Mouse (Mus musculus) CH12.LX (cell line): ENCODE results near the gene Cnbp. TPM values are rescaled to one million over a fixed set of nuclear protein-coding genes. Genes with fewer than 3 reads are reported as not detected.

ENCODE experiments used
- DNase-seq: peaks from one replicate; pipeline ENCODE4 v3.0.0-alpha.2; 2013; ENCODE audit errors: extremely low read depth
- H3K27ac ChIP-seq: 2 replicates; pipeline ENCODE4 v1.5.1; 2012; ENCODE audit warnings: low read depth, mild to moderate bottlenecking, control low read depth, moderate library complexity; ENCODE audit not compliant: insufficient read depth
- H3K27me3 ChIP-seq: replicated peaks from 2 replicates; pipeline ENCODE3; 2012; ENCODE audit warnings: inconsistent platforms
- H3K36me3 ChIP-seq, 2 experiments: replicated peaks in 1 of 2; 2 replicates each; pipeline versions ENCODE3 to v1.6.1; 2012; ENCODE audit warnings: inconsistent platforms in 1 of 2, low read length in 1 of 2, mild to moderate bottlenecking in 1 of 2, mixed read lengths in 1 of 2, moderate library complexity in 1 of 2; ENCODE audit not compliant: control insufficient read depth in 1 of 2, insufficient read depth in 1 of 2
- H3K4me1 ChIP-seq, 2 experiments: 2 replicates each; pipeline ENCODE4 v1.6.1; 2012; ENCODE audit warnings: inconsistent platforms in 1 of 2, moderate library complexity in 1 of 2; ENCODE audit not compliant: insufficient read depth in 2 of 2, control insufficient read depth in 1 of 2
- H3K4me2 ChIP-seq: 2 replicates; pipeline ENCODE4 v1.6.1; 2012; ENCODE audit warnings: low read depth, mild to moderate bottlenecking, control low read depth; ENCODE audit not compliant: poor library complexity, insufficient read depth, severe bottlenecking
- H3K4me3 ChIP-seq, 3 experiments: fragments of 150-350 bp in 1 of 3; sonication (generic) in 1 of 3; replicated peaks in 1 of 3; 2 replicates each; pipeline versions ENCODE3 to v1.5.1; 2011 to 2012; ENCODE audit warnings: low read depth in 2 of 3, low read length in 2 of 3, mild to moderate bottlenecking in 2 of 3, moderate library complexity in 2 of 3, control low read depth in 1 of 3, improper control_type of control experiment in 1 of 3, inconsistent platforms in 1 of 3, mixed read lengths in 1 of 3; ENCODE audit not compliant: poor library complexity in 1 of 3
- H3K79me2 ChIP-seq: replicated peaks from 2 replicates; pipeline ENCODE4 v1.6.1; 2012; ENCODE audit warnings: mild to moderate bottlenecking, moderate library complexity; ENCODE audit not compliant: control insufficient read depth, poor library complexity, insufficient read depth, severe bottlenecking; ENCODE audit errors: extremely low read depth
- H3K9ac ChIP-seq: 2 replicates; pipeline ENCODE4 v1.6.1; 2012; ENCODE audit warnings: low read depth, mild to moderate bottlenecking, control low read depth, moderate library complexity; ENCODE audit not compliant: insufficient read depth
- H3K9me3 ChIP-seq: replicated peaks from 2 replicates; pipeline ENCODE3; 2012; ENCODE audit warnings: low read length, inconsistent platforms, mixed read lengths
- BHLHE40 ChIP-seq: IDR thresholded peaks from 2 replicates; pipeline ENCODE4 v1.6.1; 2011; ENCODE audit warnings: mild to moderate bottlenecking, low read depth, low read length, improper control_type of control experiment
- CHD1 ChIP-seq: IDR thresholded peaks from 2 replicates; pipeline ENCODE4 v1.6.1; 2012; ENCODE audit warnings: low read depth, low read length, improper control_type of control experiment, inconsistent platforms
- CHD2 ChIP-seq: IDR thresholded peaks from 2 replicates; pipeline ENCODE4 v1.6.1; 2011; ENCODE audit warnings: low read length, improper control_type of control experiment
- CTCF ChIP-seq, 2 experiments: IDR thresholded peaks in 1 of 2; conservative IDR thresholded peaks in 1 of 2; 2 replicates each; pipeline ENCODE4 v1.5.1; 2011 to 2012; ENCODE audit warnings: low read depth in 2 of 2, low read length in 2 of 2, improper control_type of control experiment in 1 of 2, inconsistent platforms in 1 of 2, mild to moderate bottlenecking in 1 of 2, moderate library complexity in 1 of 2
- E2F4 ChIP-seq: IDR thresholded peaks from 2 replicates; pipeline ENCODE4 v1.6.1; 2011; ENCODE audit warnings: low read depth, low read length, improper control_type of control experiment; ENCODE audit not compliant: insufficient replicate concordance
- ELF1 ChIP-seq: IDR thresholded peaks from 2 replicates; pipeline ENCODE4 v1.6.1; 2014; ENCODE audit warnings: low read depth, mild to moderate bottlenecking, inconsistent platforms, low read length, improper control_type of control experiment
- EP300 ChIP-seq: IDR thresholded peaks from 2 replicates; pipeline ENCODE4 v1.6.1; 2011; ENCODE audit warnings: low read length, improper control_type of control experiment
- ETS1 ChIP-seq: conservative IDR thresholded peaks from 2 replicates; pipeline ENCODE4 v1.6.1; 2012; ENCODE audit warnings: low read depth, mild to moderate bottlenecking, inconsistent platforms, low read length, improper control_type of control experiment, moderate library complexity
- GABPA ChIP-seq: IDR thresholded peaks from 2 replicates; pipeline ENCODE4 v1.6.1; 2012; ENCODE audit warnings: low read depth, low read length, improper control_type of control experiment, inconsistent platforms; ENCODE audit not compliant: insufficient replicate concordance
- HCFC1 ChIP-seq: IDR thresholded peaks from 2 replicates; pipeline ENCODE4 v1.6.1; 2012; ENCODE audit warnings: low read depth, mild to moderate bottlenecking, inconsistent platforms, low read length, improper control_type of control experiment
- IRF4 ChIP-seq: IDR thresholded peaks from 2 replicates; pipeline ENCODE4 v1.6.1; 2014; ENCODE audit warnings: low read depth, mild to moderate bottlenecking, inconsistent platforms, low read length, improper control_type of control experiment
- JUN ChIP-seq: IDR thresholded peaks from 2 replicates; pipeline ENCODE4 v1.6.1; 2011; ENCODE audit warnings: low read depth, mild to moderate bottlenecking, low read length, improper control_type of control experiment, moderate library complexity; ENCODE audit not compliant: insufficient read depth
- JUND ChIP-seq: conservative IDR thresholded peaks from 2 replicates; pipeline ENCODE4 v1.6.1; 2011; ENCODE audit warnings: low read depth, low read length, improper control_type of control experiment
- KAT2A ChIP-seq: IDR thresholded peaks from 2 replicates; pipeline ENCODE4 v1.6.1; 2012; ENCODE audit warnings: low read length, improper control_type of control experiment, inconsistent platforms; ENCODE audit not compliant: insufficient replicate concordance
- MAFK ChIP-seq: IDR thresholded peaks from 2 replicates; pipeline ENCODE4 v1.6.1; 2011; ENCODE audit warnings: low read length, improper control_type of control experiment; ENCODE audit not compliant: insufficient replicate concordance
- MAX ChIP-seq: IDR thresholded peaks from 2 replicates; pipeline ENCODE4 v1.6.1; 2011; ENCODE audit warnings: low read length, improper control_type of control experiment
- MAZ ChIP-seq: IDR thresholded peaks from 2 replicates; pipeline ENCODE4 v1.6.1; 2012; ENCODE audit warnings: low read depth, mild to moderate bottlenecking, inconsistent platforms, low read length, improper control_type of control experiment, moderate library complexity
- MEF2A ChIP-seq: IDR thresholded peaks from 2 replicates; pipeline ENCODE4 v1.6.1; 2014; ENCODE audit warnings: low read depth, mild to moderate bottlenecking, inconsistent platforms, low read length, improper control_type of control experiment, borderline replicate concordance
- MXI1 ChIP-seq: IDR thresholded peaks from 2 replicates; pipeline ENCODE4 v1.6.1; 2011; ENCODE audit warnings: mild to moderate bottlenecking, low read depth, low read length, improper control_type of control experiment
- MYC ChIP-seq: IDR thresholded peaks from 2 replicates; pipeline ENCODE4 v1.6.1; 2011; ENCODE audit warnings: low read depth, mild to moderate bottlenecking, improper control_type of control experiment, low read length
- NELFE ChIP-seq: IDR thresholded peaks from 2 replicates; pipeline ENCODE4 v1.6.1; 2011; ENCODE audit warnings: low read depth, low read length, improper control_type of control experiment
- NRF1 ChIP-seq: IDR thresholded peaks from 2 replicates; pipeline ENCODE4 v1.6.1; 2014; ENCODE audit warnings: low read depth, mild to moderate bottlenecking, inconsistent platforms, low read length, improper control_type of control experiment, moderate library complexity
- PAX5 ChIP-seq: IDR thresholded peaks from 2 replicates; pipeline ENCODE4 v1.6.1; 2012; ENCODE audit warnings: low read length, inconsistent platforms, mixed read lengths
- POLR2A ChIP-seq: IDR thresholded peaks from 2 replicates; pipeline ENCODE4 v1.6.1; 2011; ENCODE audit warnings: low read depth, mild to moderate bottlenecking, improper control_type of control experiment, low read length
- POLR2AphosphoS2 ChIP-seq: IDR thresholded peaks from 2 replicates; pipeline ENCODE4 v1.6.1; 2011; ENCODE audit warnings: low read depth, low read length, improper control_type of control experiment
- RAD21 ChIP-seq: IDR thresholded peaks from 2 replicates; pipeline ENCODE4 v1.6.1; 2011; ENCODE audit warnings: low read depth, mild to moderate bottlenecking, low read length, improper control_type of control experiment, moderate library complexity
- RCOR1 ChIP-seq: conservative IDR thresholded peaks from 2 replicates; pipeline ENCODE4 v1.6.1; 2012; ENCODE audit warnings: low read depth, mild to moderate bottlenecking, inconsistent platforms, low read length, improper control_type of control experiment
- SIN3A ChIP-seq: IDR thresholded peaks from 2 replicates; pipeline ENCODE4 v1.6.1; 2012; ENCODE audit warnings: low read length, improper control_type of control experiment, inconsistent platforms
- SMC3 ChIP-seq: IDR thresholded peaks from 2 replicates; pipeline ENCODE4 v1.6.1; 2011; ENCODE audit warnings: low read depth, low read length, improper control_type of control experiment
- TBP ChIP-seq: conservative IDR thresholded peaks from 2 replicates; pipeline ENCODE4 v1.6.1; 2011; ENCODE audit warnings: low read depth, low read length, improper control_type of control experiment
- TCF12 ChIP-seq: IDR thresholded peaks from 2 replicates; pipeline ENCODE4 v1.6.1; 2014; ENCODE audit warnings: low read depth, mild to moderate bottlenecking, inconsistent platforms, low read length, improper control_type of control experiment
- UBTF ChIP-seq: IDR thresholded peaks from 2 replicates; pipeline ENCODE4 v1.6.1; 2012; ENCODE audit warnings: low read depth, mild to moderate bottlenecking, inconsistent platforms, low read length, improper control_type of control experiment, moderate library complexity
- USF1 ChIP-seq: IDR thresholded peaks from 2 replicates; pipeline ENCODE4 v1.6.1; 2014; ENCODE audit warnings: low read depth, mild to moderate bottlenecking, inconsistent platforms, low read length, improper control_type of control experiment
- USF2 ChIP-seq: conservative IDR thresholded peaks from 2 replicates; pipeline ENCODE4 v1.6.1; 2011; ENCODE audit warnings: low read depth, low read length, improper control_type of control experiment
- ZC3H11A ChIP-seq: IDR thresholded peaks from 2 replicates; pipeline ENCODE4 v1.6.1; 2012; ENCODE audit warnings: low read depth, mild to moderate bottlenecking, inconsistent platforms, low read length, improper control_type of control experiment
- ZKSCAN1 ChIP-seq: IDR thresholded peaks from 2 replicates; pipeline ENCODE4 v1.6.1; 2012; ENCODE audit warnings: low read depth, inconsistent platforms, low read length, improper control_type of control experiment, borderline replicate concordance
- ZMIZ1 ChIP-seq: IDR thresholded peaks from 2 replicates; pipeline ENCODE4 v1.6.1; 2012; ENCODE audit warnings: low read depth, mild to moderate bottlenecking, inconsistent platforms, low read length, improper control_type of control experiment
- ZNF384 ChIP-seq: IDR thresholded peaks from 2 replicates; pipeline ENCODE4 v1.6.1; 2012; ENCODE audit warnings: low read depth, low read length, improper control_type of control experiment, inconsistent platforms
- dilution Hi-C: fragments of 300-500 bp; cut with MboI; formaldehyde crosslinking; loops from 2 replicates; pipeline ENCODE4 v1.14.3; 2020; ENCODE audit warnings: low sequenced_read_pairs; ENCODE audit not compliant: extremely low pct_unique_long_range_greater_than_20kb, extremely low pct_ligation_motif_present
- in situ Hi-C: fragments of 300-500 bp; cut with MboI; formaldehyde crosslinking; loops from 3 replicates; pipeline ENCODE4 v1.14.3; 2019; ENCODE audit warnings: low sequenced_read_pairs, low pct_ligation_motif_present, low pct_unique_long_range_greater_than_20kb, mixed read lengths
- polyA plus RNA-seq: library from polyadenylated mRNA; unstranded; fragments of >175 nt; gene quantifications from 2 replicates; pipeline ENCODE4 v1.2.1, GENCODE M21; 2012; ENCODE audit warnings: low read depth; ENCODE audit not compliant: insufficient read length
- total RNA-seq, 2 experiments: library from RNA; depleted of rRNA; stranded (reverse); fragments of 300-350 nt in 1 of 2; fragments of >200 nt in 1 of 2; gene quantifications; 2 replicates each; pipeline ENCODE4 v1.2.3; 2012 to 2014

Gene Cnbp
- total and polyA plus RNA-seq, 3 experiments: 558 to 838 (median 649) TPM

DNA sequence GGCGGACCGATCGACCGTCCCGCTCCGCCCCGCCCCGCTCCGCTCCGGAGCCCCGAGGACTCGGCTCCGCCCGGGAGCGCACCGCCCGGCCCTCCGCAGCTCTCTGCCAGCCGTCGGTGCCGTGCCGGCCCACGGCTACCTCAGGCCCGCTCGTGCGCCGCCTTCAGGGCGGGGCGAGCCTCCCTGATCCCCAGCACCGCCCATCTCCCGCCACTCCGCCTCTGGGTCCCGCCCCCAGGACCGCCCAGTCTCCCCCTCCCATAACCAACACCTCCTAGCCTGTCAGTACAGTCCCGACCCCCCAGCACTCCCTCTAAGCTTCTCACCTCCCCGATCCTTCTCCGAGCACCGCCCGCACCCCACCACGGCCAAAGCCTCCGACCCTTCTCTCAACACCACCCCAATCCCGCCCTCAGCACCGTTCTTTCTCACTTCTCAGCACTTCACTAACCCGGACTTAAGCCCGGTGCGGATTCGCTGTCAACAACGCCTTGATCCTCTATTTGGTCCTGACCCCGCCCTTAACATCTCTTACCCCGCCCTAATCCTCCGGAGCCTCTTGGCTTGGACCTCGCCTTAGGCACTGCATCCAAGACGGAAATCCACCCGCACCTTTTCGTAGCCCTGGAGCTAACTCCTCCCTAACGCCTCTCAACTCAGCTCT lies 39.1 kb downstream of the Cnbp start, which contains the start of gene Rab43:
Gene Rab43, minus strand, starts transcription at position 490 of the 664 bp plus-strand sequence.
- no peaks in the 10 kb centered on the region for H3K9me3 ChIP-seq
- dilution Hi-C loops: no loop called here
- H3K36me3 ChIP-seq: peaks cover 19 to 49% of the 10 kb centered on the region in 2 experiments
- no peaks in the 10 kb centered on the region for H3K27me3 ChIP-seq
- H3K27ac ChIP-seq: peak within 1 kb of the TSS; percentile 93
- no peak for TF ChIP-seq CHD2
- TF ChIP-seq JUN: no peak
- no peak for TF ChIP-seq MYC
- TF ChIP-seq TBP: 0 out of 2 replicates have a peak, but pooled peaks have one; percentile 12
- TF ChIP-seq CHD1: no peak
- TF ChIP-seq SMC3: no peak
- TF ChIP-seq SIN3A: no peak
- no peak for TF ChIP-seq MEF2A
- TF ChIP-seq ELF1: no peak
- no peak for TF ChIP-seq RAD21
- no peak; the same call in 1 of the 2 replicates for TF ChIP-seq NRF1
- no peak for TF ChIP-seq E2F4
- no peak for TF ChIP-seq ZC3H11A
- no peak; the same call in 1 of the 2 replicates for TF ChIP-seq UBTF
- no peak for TF ChIP-seq IRF4
- TF ChIP-seq GABPA: no peak
- TF ChIP-seq MAX: no peak
- TF ChIP-seq HCFC1: no peak
- peak; percentile 85 for TF ChIP-seq ZMIZ1
- TF ChIP-seq EP300: no peak
- TF ChIP-seq JUND: no peak
- peak; percentile 84 for TF ChIP-seq POLR2A
- TF ChIP-seq ZNF384: no peak
- TF ChIP-seq CTCF (conservative IDR thresholded peaks at IDR 0.05 in 1 of 2, IDR thresholded peaks at IDR 0.05 in 1 of 2; ENCODE audit: low read depth in 2 of 2, low read length in 2 of 2): no peak
- TF ChIP-seq TCF12: peak; percentile 61; the same call in 1 of the 2 replicates
- no peak for TF ChIP-seq KAT2A
- TF ChIP-seq MAFK: no peak
- no peak for TF ChIP-seq PAX5
- peak; percentile 60; the same call in 1 of the 2 replicates for TF ChIP-seq NELFE
- no peak for TF ChIP-seq ETS1
- no peak for TF ChIP-seq MAZ
- peak; percentile 56 for TF ChIP-seq BHLHE40
- TF ChIP-seq USF1: no peak
- no peak for TF ChIP-seq MXI1
- TF ChIP-seq USF2: no peak
- no peak for TF ChIP-seq ZKSCAN1
- no peak for TF ChIP-seq RCOR1
- no peak for TF ChIP-seq POLR2AphosphoS2
- TF ChIP-seq, all 38 proteins: peak for 6
- peak within 1 kb of the TSS; percentile 87 for H3K9ac ChIP-seq
- peak within 1 kb of the TSS; percentile 85; the same call in 1 of the 2 replicates for H3K4me2 ChIP-seq
- in situ Hi-C loops: no loop called here
- H3K4me1 ChIP-seq: peaks cover 10 to 49% of the 10 kb centered on the region in 2 experiments; a peak in 3 of 4 replicates
- peaks cover 32% of the 10 kb centered on the region for H3K79me2 ChIP-seq
- DNase-seq: peak; percentile 70
- peak within 1 kb of the TSS; percentile 75 to 94 (median 78) for H3K4me3 ChIP-seq
